Mouse (Mus musculus): ENCODE data around the gene Sparcl1. TPM values are rescaled to one million over a fixed set of nuclear protein-coding genes. Genes with fewer than 3 reads are reported as not detected.

The Sparcl1 gene
- 191 and 194 TPM in 2 replicates for polyA plus RNA-seq (2015; fragmentation: Nextera tagmentation; extraction: Ambion mirVana)

DNA sequence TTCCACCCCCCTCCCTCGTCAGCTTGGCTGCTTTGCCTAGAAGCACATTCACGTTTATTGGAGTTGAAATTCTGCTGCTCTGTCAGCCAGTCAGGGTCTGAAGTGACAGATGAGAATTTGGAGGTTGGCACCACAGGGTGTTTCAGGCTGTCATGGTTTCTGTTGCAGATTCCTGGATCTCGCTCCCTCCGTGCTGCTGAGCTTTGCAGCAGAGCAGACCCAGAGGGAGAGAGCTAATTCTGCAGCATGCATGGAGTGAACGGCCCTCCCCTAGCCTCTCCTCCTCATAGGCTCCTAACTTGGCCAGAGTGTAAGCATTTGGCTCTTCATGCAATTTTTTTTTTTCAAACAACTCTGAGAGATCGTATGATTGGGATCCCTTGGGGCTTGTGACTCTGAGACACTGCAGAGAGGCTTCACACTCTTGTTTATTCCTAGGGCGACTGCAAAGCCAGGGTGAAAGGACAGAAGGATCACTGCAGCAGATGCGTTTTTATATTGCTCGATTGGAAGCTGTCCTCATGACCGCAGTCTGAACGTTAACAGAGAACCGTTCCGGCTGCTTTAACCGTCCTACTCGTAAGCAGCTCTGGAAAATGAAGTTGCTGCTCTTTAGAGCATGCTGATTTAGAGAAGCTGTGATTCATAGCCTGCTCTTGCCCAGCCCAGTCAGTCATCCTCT, at the start of gene Sparcl1:
Gene Sparcl1 (minus strand): TSS at position 243 of the 682 bp plus-strand sequence.
- H3K4me1 ChIP-seq (ENCODE audit: control insufficient read depth, insufficient read depth, low read length): peaks cover 25% of the 10 kb centered on the region
- peak within 1 kb of the TSS; percentile 80 for H3K27ac ChIP-seq (ENCODE audit: low read length)
- peak; percentile 55 for ATAC-seq
- H3K27me3 ChIP-seq (replicated peaks; ENCODE audit: control insufficient read depth, insufficient read depth, low read length): no peaks in the 10 kb centered on the region
- H3K4me2 ChIP-seq (ENCODE audit: low read depth, low read length): peak within 1 kb of the TSS; percentile 41
- peak within 1 kb of the TSS; percentile 41 for H3K4me3 ChIP-seq (ENCODE audit: low read length)
- WGBS: 29% methylated on average over 15 of the region's 15 CpGs
- peak within 1 kb of the TSS; percentile 60 for H3K9ac ChIP-seq (ENCODE audit: low read depth, low read length)
- no peaks in the 10 kb centered on the region for H3K36me3 ChIP-seq (ENCODE audit: control insufficient read depth, insufficient read depth, low read length)
- no peaks in the 10 kb centered on the region for H3K9me3 ChIP-seq (ENCODE audit: control insufficient read depth, low read length)

DNA sequence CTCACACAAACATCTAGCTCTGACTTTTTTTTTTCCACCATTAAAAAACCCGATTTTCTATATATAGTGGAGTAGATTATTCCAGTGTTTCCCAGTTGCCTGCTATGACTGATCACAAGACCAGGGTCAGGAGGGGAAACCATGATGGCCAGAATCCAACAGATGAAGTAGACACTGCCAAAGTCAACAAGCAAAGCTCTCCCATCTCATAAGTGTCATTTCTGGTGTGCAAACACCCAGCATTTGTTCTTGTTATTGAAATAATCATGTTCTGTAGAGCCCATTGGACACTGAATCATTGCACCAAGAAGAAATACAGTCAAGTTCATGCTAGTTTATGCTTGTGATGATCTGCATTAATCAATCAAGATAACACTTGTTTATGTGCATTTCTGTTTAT, 47.9 kb upstream of the Sparcl1 start:
- Histone ChIP-seq H3K27me3 (replicated peaks; ENCODE audit: control insufficient read depth, insufficient read depth, low read length) (no peaks in the 10 kb centered on the region), H3K4me3 (ENCODE audit: low read length) (no peak overlapping the region), H3K27ac (ENCODE audit: low read length) (no peak overlapping the region), H3K36me3 (ENCODE audit: control insufficient read depth, insufficient read depth, low read length) (no peaks in the 10 kb centered on the region), H3K4me1 (ENCODE audit: control insufficient read depth, insufficient read depth, low read length) (no peaks in the 10 kb centered on the region), H3K9ac (ENCODE audit: low read depth, low read length) (no peak overlapping the region), H3K9me3 (ENCODE audit: control insufficient read depth, low read length) (no peaks in the 10 kb centered on the region), H3K4me2 (ENCODE audit: low read depth, low read length) (no peak overlapping the region)
- no peak for ATAC-seq
- WGBS: 86% methylated on average over 1 of the region's 1 CpGs

DNA sequence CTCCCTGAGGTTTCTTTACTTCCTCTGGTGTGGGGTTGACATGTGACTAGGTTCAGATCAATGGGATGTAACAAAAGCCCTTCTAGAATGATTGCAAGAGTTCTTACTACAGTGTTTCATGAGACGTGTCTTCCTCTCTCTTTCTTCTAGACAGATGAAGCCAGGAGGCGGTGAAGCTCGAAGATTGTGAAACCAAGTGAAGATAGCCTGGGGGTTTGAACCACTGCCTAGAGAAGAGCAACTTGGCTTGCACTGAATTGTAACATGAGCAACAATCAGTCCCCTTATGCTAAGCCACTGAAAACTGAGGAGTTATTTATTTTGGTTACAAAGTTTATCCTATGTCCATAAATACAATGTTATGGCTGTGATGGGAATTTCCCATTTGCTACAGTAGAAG, 47.0 kb upstream of the Sparcl1 start:
- no peak for ATAC-seq
- 88% methylated on average over 3 of the region's 3 CpGs for WGBS
- no peaks in the 10 kb centered on the region for H3K36me3 ChIP-seq (ENCODE audit: control insufficient read depth, insufficient read depth, low read length)

DNA sequence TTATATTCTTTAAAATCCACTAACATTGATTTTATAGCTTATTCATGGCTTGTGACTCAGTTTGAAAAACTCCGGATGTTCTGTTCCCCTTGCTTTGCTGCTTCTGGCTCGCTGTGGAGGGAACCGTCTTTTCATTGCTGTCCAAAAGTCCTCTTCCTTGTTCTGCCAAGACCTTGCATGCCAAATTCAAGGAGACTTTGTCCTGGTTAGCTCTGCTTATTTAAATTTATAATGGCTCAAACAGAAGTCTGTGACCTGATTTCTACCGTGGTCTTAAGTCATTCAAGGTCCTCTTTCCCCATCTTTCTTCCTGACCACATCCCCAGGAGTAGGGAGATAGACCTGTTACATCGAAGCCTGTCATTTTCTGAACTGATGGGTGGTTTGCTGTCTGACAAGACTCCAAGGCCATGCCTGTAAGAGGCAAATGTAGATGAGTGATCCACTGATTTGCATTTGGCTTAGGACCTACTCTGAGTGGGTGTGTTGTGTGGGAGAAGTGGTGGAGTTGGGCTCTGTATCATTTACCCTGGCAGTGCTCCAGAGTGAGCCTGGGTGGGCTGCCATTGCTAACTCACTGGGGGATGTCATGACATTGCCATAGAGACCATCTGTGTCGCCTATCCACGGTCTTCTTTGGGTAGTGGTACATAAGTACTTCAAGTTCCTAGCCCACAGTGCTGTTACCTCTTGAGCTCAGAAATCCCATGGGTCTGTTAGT, 45.0 kb upstream of the Sparcl1 start:
- Histone ChIP-seq H3K9me3 (ENCODE audit: control insufficient read depth, low read length) (no peaks in the 10 kb centered on the region), H3K4me1 (ENCODE audit: control insufficient read depth, insufficient read depth, low read length) (no peaks in the 10 kb centered on the region), H3K9ac (ENCODE audit: low read depth, low read length) (no peak overlapping the region), H3K4me3 (ENCODE audit: low read length) (no peak overlapping the region), H3K4me2 (ENCODE audit: low read depth, low read length) (no peak overlapping the region), H3K27ac (ENCODE audit: low read length) (no peak overlapping the region), H3K27me3 (replicated peaks; ENCODE audit: control insufficient read depth, insufficient read depth, low read length) (no peaks in the 10 kb centered on the region), H3K36me3 (ENCODE audit: control insufficient read depth, insufficient read depth, low read length) (no peaks in the 10 kb centered on the region)
- no peak for ATAC-seq
- 78% methylated on average over 7 of the region's 7 CpGs for WGBS

More for the DNA sequence above, 47.0 kb upstream of the Sparcl1 start:
- no peaks in the 10 kb centered on the region for H3K27me3 ChIP-seq (replicated peaks; ENCODE audit: control insufficient read depth, insufficient read depth, low read length)
- H3K4me2 ChIP-seq (ENCODE audit: low read depth, low read length): no peak overlapping the region
- no peak overlapping the region for H3K9ac ChIP-seq (ENCODE audit: low read depth, low read length)
- no peaks in the 10 kb centered on the region for H3K4me1 ChIP-seq (ENCODE audit: control insufficient read depth, insufficient read depth, low read length)
- no peak overlapping the region for H3K27ac ChIP-seq (ENCODE audit: low read length)
- H3K9me3 ChIP-seq (ENCODE audit: control insufficient read depth, low read length): no peaks in the 10 kb centered on the region
- H3K4me3 ChIP-seq (ENCODE audit: low read length): no peak overlapping the region

DNA sequence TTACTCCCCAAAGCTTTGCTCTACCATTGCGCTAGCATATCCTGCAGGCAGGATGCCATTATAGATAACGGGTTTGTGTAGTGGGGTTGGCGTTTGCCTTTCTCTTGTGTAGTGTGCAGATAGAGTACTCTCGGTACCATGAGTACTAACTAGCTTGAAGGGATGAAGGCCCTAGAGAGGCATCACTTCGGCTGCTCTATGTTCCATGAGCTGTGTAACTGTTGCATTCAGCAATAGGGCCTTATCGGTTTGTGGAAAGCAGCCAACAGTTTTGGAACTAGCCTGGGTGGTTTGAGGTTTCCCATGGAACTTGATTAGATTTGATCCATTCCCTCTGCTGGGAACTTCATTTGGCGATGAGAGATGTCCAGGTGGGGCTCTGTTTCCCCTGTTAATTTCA, 44.2 kb upstream of the Sparcl1 start:
- Histone ChIP-seq H3K4me2 (ENCODE audit: low read depth, low read length) (no peak overlapping the region), H3K36me3 (ENCODE audit: control insufficient read depth, insufficient read depth, low read length) (no peaks in the 10 kb centered on the region), H3K27ac (ENCODE audit: low read length) (no peak overlapping the region), H3K4me3 (ENCODE audit: low read length) (no peak overlapping the region), H3K9ac (ENCODE audit: low read depth, low read length) (no peak overlapping the region), H3K27me3 (replicated peaks; ENCODE audit: control insufficient read depth, insufficient read depth, low read length) (no peaks in the 10 kb centered on the region), H3K4me1 (ENCODE audit: control insufficient read depth, insufficient read depth, low read length) (no peaks in the 10 kb centered on the region), H3K9me3 (ENCODE audit: control insufficient read depth, low read length) (no peaks in the 10 kb centered on the region)
- WGBS: 88% methylated on average over 7 of the region's 7 CpGs
- no peak for ATAC-seq

DNA sequence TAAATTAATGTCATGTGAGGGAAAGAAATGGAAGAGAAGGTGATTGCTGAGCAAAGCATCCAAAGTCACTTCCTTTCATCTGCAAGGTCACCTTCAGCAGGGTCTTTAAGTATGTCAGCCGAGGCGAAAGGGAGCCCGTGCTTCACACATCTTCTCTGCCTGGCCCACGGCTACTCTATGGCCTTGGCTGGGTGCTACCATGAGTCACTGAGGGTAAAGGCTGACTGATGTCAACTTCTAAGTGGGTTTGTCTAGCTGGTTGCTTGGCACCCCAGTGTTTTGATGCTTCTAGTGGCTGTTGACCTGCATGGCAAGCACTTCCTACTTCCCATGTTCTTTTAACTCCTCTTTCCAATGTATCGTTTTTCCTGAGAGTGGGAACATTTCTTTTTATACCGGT, 36.7 kb upstream of the Sparcl1 start:
- no peak for ATAC-seq
- H3K36me3 ChIP-seq (ENCODE audit: control insufficient read depth, insufficient read depth, low read length): no peaks in the 10 kb centered on the region
- WGBS: 91% methylated on average over 6 of the region's 6 CpGs
- H3K27ac ChIP-seq (ENCODE audit: low read length): no peak overlapping the region
- H3K4me1 ChIP-seq (ENCODE audit: control insufficient read depth, insufficient read depth, low read length): no peaks in the 10 kb centered on the region
- no peak overlapping the region for H3K9ac ChIP-seq (ENCODE audit: low read depth, low read length)
- H3K4me3 ChIP-seq (ENCODE audit: low read length): no peak overlapping the region
- no peaks in the 10 kb centered on the region for H3K27me3 ChIP-seq (replicated peaks; ENCODE audit: control insufficient read depth, insufficient read depth, low read length)
- no peaks in the 10 kb centered on the region for H3K9me3 ChIP-seq (ENCODE audit: control insufficient read depth, low read length)
- no peak overlapping the region for H3K4me2 ChIP-seq (ENCODE audit: low read depth, low read length)

DNA sequence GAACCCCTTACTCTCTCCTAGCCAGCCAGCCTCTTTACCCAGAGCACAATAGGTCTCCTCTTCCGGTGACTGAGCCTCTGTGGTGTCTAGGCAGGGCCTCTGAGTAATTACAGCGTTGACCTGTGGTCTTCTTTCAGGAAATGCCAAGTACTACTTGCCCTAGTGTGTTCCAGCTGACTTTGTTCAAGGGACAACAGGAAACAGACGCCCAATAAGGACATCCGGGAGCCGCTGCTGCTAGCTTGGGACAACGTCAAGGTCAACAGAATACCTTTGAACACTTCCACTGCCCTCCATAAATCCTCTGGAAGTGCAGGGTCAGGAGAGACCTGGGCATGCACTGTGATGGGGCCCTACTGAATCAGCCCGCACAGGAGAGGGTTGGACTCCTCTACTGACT, 35.8 kb upstream of the Sparcl1 start:
- WGBS: 47% methylated on average over 7 of the region's 7 CpGs
- no peak for ATAC-seq

DNA sequence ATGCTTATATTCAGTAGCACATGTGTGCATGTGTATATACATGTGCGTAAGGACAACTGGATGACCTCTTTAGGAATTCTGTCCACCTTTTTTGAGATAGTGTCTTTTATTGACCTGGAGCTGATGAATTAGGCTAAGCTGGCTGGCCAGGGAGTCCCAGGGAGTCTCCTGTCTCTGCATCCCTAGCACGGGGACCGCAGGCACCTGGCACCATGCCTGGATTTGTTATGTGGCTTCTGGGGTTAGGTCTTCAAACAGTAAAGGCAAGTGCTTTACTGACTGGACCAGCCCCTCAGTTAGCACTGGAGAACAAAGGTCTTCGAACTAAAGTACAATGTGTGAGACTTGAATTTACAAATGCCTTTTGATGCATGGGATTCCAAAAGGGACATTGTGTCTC, 30.5 kb upstream of the Sparcl1 start:
- 78% methylated on average over 4 of the region's 4 CpGs for WGBS
- Histone ChIP-seq H3K4me1 (ENCODE audit: control insufficient read depth, insufficient read depth, low read length) (no peaks in the 10 kb centered on the region), H3K27me3 (replicated peaks; ENCODE audit: control insufficient read depth, insufficient read depth, low read length) (no peaks in the 10 kb centered on the region), H3K27ac (ENCODE audit: low read length) (no peak overlapping the region), H3K9me3 (ENCODE audit: control insufficient read depth, low read length) (no peaks in the 10 kb centered on the region), H3K36me3 (ENCODE audit: control insufficient read depth, insufficient read depth, low read length) (no peaks in the 10 kb centered on the region), H3K4me2 (ENCODE audit: low read depth, low read length) (no peak overlapping the region), H3K4me3 (ENCODE audit: low read length) (no peak overlapping the region), H3K9ac (ENCODE audit: low read depth, low read length) (no peak overlapping the region)
- no peak for ATAC-seq

More for the DNA sequence above, 35.8 kb upstream of the Sparcl1 start:
- H3K4me3 ChIP-seq (ENCODE audit: low read length): no peak overlapping the region
- no peak overlapping the region for H3K9ac ChIP-seq (ENCODE audit: low read depth, low read length)
- H3K27me3 ChIP-seq (replicated peaks; ENCODE audit: control insufficient read depth, insufficient read depth, low read length): no peaks in the 10 kb centered on the region
- no peaks in the 10 kb centered on the region for H3K4me1 ChIP-seq (ENCODE audit: control insufficient read depth, insufficient read depth, low read length)
- H3K4me2 ChIP-seq (ENCODE audit: low read depth, low read length): no peak overlapping the region
- H3K9me3 ChIP-seq (ENCODE audit: control insufficient read depth, low read length): no peaks in the 10 kb centered on the region
- H3K36me3 ChIP-seq (ENCODE audit: control insufficient read depth, insufficient read depth, low read length): no peaks in the 10 kb centered on the region
- no peak overlapping the region for H3K27ac ChIP-seq (ENCODE audit: low read length)

DNA sequence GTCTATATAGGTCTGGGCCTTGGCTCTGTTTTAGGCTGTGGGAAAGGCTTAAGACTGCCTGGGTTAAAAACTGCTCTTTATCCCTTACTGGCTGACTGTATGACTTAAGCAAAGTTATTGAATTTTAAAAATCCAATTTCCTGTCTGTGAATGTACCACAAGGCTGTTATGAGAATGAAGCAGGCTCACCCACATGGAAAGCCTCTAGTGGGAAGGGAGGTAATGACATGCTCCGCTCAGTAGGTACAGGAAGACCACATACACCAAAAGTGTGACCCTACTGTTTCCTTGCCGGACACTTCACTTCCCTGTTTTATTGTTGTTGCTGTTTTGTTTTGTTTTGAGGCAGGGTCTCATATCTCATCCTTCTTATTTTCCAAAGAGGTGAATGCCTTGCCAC, 27.5 kb upstream of the Sparcl1 start:
- no peak overlapping the region for H3K4me3 ChIP-seq (ENCODE audit: low read length)
- no peak overlapping the region for H3K9ac ChIP-seq (ENCODE audit: low read depth, low read length)
- H3K36me3 ChIP-seq (ENCODE audit: control insufficient read depth, insufficient read depth, low read length): no peaks in the 10 kb centered on the region
- WGBS: 78% methylated on average over 2 of the region's 2 CpGs
- no peak overlapping the region for H3K27ac ChIP-seq (ENCODE audit: low read length)
- no peak overlapping the region for H3K4me2 ChIP-seq (ENCODE audit: low read depth, low read length)
- no peaks in the 10 kb centered on the region for H3K9me3 ChIP-seq (ENCODE audit: control insufficient read depth, low read length)
- ATAC-seq: no peak
- H3K4me1 ChIP-seq (ENCODE audit: control insufficient read depth, insufficient read depth, low read length): peaks cover 10% of the 10 kb centered on the region; the same call in 1 of the 2 replicates
- H3K27me3 ChIP-seq (replicated peaks; ENCODE audit: control insufficient read depth, insufficient read depth, low read length): no peaks in the 10 kb centered on the region

Measured in intestine, embryonic 16.5 days (tissue).